Mouse (Mus musculus) embryonic fibroblast, embryonic 13.5 days (primary cell): ENCODE results near the gene Mtcl1.

Source experiments
- CTCF ChIP-seq: IDR thresholded peaks from 2 replicates; pipeline ENCODE4 v1.5.1; 2011; ENCODE audit warnings: mild to moderate bottlenecking, control low read depth, low read length, moderate library complexity, borderline replicate concordance; ENCODE audit not compliant: insufficient read depth
- POLR2A ChIP-seq: IDR thresholded peaks from 2 replicates; pipeline ENCODE4 v1.6.1; 2011; ENCODE audit warnings: low read depth, mild to moderate bottlenecking, control low read depth, low read length, moderate library complexity

GRCm38 (mm10) chr17:66341670-66342069, 107.9 kb downstream of the Mtcl1 start:
- TF ChIP-seq POLR2A (no peak), CTCF (no peak)
